Mouse (Mus musculus): Measurements from ENCODE around the gene Kazald1.
"Not testable (repeated sequence)": the region's sequence is repeated elsewhere in the genome, so short reads cannot be mapped to it uniquely, and the experiment has no call there.

Gene Kazald1

GRCm38 (mm10) chr19:45074580-45075322, at the start of gene Kazald1:
Kazald1 (plus strand) TSS chr19:45075241.
- peak; percentile 89 for DNase-seq (ENCODE audit: extremely low read depth, low read depth)

- no peak for DNase-seq (ENCODE audit: extremely low read depth, low read depth)
These were observed 49.0 kb upstream of the Kazald1 start for GRCm38 (mm10) chr19:45025937-45026568.

- DNase-seq (ENCODE audit: extremely low read depth, low read depth), result no peak
These were observed 47.9 kb upstream of the Kazald1 start for GRCm38 (mm10) chr19:45026958-45027670.

- no peak for DNase-seq (ENCODE audit: extremely low read depth, low read depth)
These were observed 47.2 kb upstream of the Kazald1 start for GRCm38 (mm10) chr19:45027848-45028247.

- no peak for DNase-seq (ENCODE audit: extremely low read depth, low read depth)
These were observed 46.3 kb upstream of the Kazald1 start for GRCm38 (mm10) chr19:45028746-45029145.

- no peak for DNase-seq (ENCODE audit: extremely low read depth, low read depth)
These were observed 45.5 kb upstream of the Kazald1 start for GRCm38 (mm10) chr19:45029571-45029970.

- peak; percentile 71 for DNase-seq (ENCODE audit: extremely low read depth, low read depth)
These were observed 44.9 kb upstream of the Kazald1 start for GRCm38 (mm10) chr19:45030111-45030510.

GRCm38 (mm10) chr19:45030746-45031693, 44.0 kb upstream of the Kazald1 start:
- DNase-seq (ENCODE audit: extremely low read depth, low read depth), result peak; percentile 82

GRCm38 (mm10) chr19:45031780-45032179, 43.3 kb upstream of the Kazald1 start:
- peak; percentile 80 for DNase-seq (ENCODE audit: extremely low read depth, low read depth)

- DNase-seq (ENCODE audit: extremely low read depth, low read depth), result peak; percentile 86
These were observed 42.3 kb upstream of the Kazald1 start for GRCm38 (mm10) chr19:45032570-45033332.

GRCm38 (mm10) chr19:45036867-45037266, 38.2 kb upstream of the Kazald1 start:
- no peak for DNase-seq (ENCODE audit: extremely low read depth, low read depth)

GRCm38 (mm10) chr19:45038198-45038597, 36.8 kb upstream of the Kazald1 start:
- not testable (repeated sequence) for DNase-seq (ENCODE audit: extremely low read depth, low read depth)

GRCm38 (mm10) chr19:45040214-45040613, 34.8 kb upstream of the Kazald1 start:
- DNase-seq (ENCODE audit: extremely low read depth, low read depth), result no peak

GRCm38 (mm10) chr19:45044389-45044927, 30.6 kb upstream of the Kazald1 start:
- DNase-seq (ENCODE audit: extremely low read depth, low read depth), result no peak

- DNase-seq (ENCODE audit: extremely low read depth, low read depth), result no peak
These were observed 29.8 kb upstream of the Kazald1 start for GRCm38 (mm10) chr19:45045236-45045635.

- no peak for DNase-seq (ENCODE audit: extremely low read depth, low read depth)
These were observed 29.4 kb upstream of the Kazald1 start, which contains the start of gene Pdzd7 for GRCm38 (mm10) chr19:45045651-45046050. Pdzd7 (minus strand) TSS chr19:45045717.

- peak; percentile 79 for DNase-seq (ENCODE audit: extremely low read depth, low read depth)
These were observed 28.3 kb upstream of the Kazald1 start for GRCm38 (mm10) chr19:45046523-45047321.

- peak; percentile 77 for DNase-seq (ENCODE audit: extremely low read depth, low read depth)
These were observed 27.6 kb upstream of the Kazald1 start, which contains the start of gene Sfxn3 for GRCm38 (mm10) chr19:45047417-45047934. Sfxn3 (plus strand) TSS chr19:45047503.

Measured in MEL-GATA-1-ER (cell line).